Mouse (Mus musculus) frontal cortex, adult (tissue): ENCODE data around the gene Tyw5.

Experiments used
- ATAC-seq: cut with Nextera tagmentation; 2 replicates; pipeline ENCODE4 v1.9.2; 2017; ENCODE audit warnings: mild to moderate bottlenecking, moderate library complexity, mixed read lengths; ENCODE audit not compliant: low TSS enrichment

The Tyw5 gene

DNA sequence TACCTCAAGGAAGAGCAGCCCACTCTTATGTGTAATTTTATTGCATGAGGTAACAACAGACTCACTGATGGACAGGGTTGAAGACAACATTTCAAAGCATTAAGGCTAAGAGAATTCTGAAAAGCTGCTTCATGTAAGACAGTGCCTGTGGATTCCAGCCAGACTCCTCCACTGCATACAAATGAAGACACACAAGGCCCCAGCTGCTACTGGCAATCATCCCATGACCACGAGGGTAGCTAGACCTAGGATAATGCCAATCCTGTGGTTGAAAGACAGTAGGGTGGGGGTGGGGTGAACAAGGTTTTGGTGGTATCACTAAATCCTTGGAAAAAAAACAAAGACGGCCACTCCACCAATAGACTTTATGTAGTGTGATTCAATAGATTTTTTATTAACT lies 19.0 kb downstream of the Tyw5 start:
- peak; percentile 65 for ATAC-seq

GRCm38 (mm10) chr1:57386519-57386918 lies 20.4 kb downstream of the Tyw5 start:
- no peak for ATAC-seq

DNA sequence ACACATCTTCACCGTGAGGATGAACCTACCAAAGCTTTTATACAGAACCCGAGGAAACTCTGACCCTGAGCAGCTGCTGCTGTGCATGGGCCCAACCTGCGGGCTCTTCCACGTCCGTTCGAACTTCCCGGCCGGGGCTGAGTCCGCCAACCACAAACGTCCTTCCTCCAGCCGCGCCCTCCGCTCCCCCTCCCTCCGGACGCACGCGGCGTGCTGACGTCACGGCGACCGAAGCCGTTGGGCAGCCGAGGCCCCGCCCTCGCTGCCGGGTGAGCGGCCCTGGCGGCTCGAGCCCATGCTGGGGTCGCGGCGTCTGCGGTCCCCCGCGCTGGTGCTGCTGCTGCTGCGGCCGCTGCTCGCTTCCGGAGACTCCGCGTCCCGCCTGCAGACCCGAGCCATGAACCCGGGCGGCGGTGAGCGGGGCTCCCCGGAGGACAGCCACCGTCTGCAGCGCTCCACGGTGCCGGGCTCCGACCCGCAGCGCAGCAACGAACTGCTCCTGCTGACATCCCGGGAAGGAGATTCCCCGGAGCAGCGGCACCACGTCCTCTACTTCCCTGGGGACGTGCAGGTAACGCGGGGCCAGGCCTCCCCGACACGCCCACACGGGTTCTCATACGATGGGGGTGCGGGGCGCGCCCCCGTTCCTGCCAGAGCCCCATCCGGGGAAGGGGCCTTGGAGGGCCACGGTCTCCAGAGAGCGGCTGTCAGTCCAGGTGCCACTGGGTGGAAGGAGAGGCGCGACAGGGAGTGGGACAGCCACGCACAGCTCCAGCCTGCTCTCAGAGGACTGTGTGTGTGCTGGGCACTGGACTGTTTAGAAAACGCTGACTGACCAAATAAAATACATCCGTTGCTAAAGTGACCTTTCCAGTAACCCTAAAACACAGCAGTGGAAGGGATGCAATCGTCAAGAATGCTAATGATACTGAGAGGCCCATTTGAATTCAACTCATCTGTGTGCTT lies 29.2 kb downstream of the Tyw5 start, which contains the start of gene 1700066M21Rik:
TSS of gene 1700066M21Rik (plus strand) at position 245 of the 966 bp plus-strand sequence.
- peak; percentile 94 for ATAC-seq

- no peak for ATAC-seq
These were observed 30.1 kb downstream of the Tyw5 start for GRCm38 (mm10) chr1:57376806-57377205.

DNA sequence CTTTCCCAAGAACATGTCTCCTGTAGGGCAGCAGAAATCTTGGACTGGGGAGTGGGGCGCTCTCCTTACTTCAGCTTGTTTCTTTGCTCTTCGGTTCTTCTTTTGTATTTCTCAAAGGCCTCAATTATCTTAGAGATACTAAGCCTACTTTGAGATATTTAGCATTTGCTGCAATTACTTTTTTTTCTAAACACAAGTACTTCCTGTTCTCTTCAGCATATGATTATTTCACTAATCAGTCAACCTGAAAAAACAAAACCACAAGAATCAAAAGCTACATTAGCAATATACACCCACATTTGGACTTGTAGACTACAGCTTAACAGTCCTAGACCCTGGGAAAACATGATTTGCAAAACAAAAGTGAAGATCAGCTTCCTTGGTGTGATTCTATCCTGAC lies 31.6 kb downstream of the Tyw5 start:
- no peak for ATAC-seq

DNA sequence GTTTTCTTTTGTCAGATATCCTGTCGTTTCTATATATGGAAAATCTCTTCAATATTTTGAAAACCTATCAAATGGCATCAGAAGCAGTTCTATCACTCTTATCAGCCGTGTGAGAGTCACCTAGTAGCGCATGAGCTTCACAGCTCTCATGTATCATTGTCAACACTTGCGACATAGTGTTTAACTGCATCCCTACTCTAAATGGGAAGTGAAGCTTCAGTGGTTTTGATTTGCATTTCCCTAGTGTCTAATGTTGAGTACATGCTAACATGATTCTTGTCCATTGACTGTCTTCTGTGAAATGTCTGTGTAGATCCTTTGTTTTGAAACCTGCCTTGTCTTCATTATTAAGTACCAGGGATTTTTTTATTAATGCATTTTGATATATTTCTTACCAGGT lies 36.5 kb downstream of the Tyw5 start:
- no peak for ATAC-seq

GRCm38 (mm10) chr1:57369111-57369510 lies 37.8 kb downstream of the Tyw5 start:
- no peak for ATAC-seq

- no peak for ATAC-seq
These were observed 39.5 kb downstream of the Tyw5 start for GRCm38 (mm10) chr1:57367446-57367845.

DNA sequence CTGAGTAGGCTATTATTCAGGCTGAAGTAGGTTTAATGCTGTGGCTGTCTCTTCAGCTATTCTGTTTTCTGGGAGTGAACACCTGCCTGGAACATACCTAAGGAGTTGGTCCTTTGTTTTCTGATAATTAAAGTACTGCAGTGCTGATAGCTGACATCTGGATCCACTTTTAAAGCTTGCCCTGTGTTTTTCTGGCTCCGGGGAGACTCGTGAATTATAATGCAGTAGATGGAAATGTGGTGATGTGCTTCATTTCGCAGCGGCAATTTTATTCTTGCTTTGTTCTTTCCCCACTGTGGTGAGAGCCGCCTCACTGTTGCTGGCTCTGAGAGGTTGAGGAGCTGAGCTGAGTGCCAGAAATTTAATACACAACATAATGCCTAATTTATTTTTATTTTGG lies 48.4 kb downstream of the Tyw5 start:
- ATAC-seq: no peak

DNA sequence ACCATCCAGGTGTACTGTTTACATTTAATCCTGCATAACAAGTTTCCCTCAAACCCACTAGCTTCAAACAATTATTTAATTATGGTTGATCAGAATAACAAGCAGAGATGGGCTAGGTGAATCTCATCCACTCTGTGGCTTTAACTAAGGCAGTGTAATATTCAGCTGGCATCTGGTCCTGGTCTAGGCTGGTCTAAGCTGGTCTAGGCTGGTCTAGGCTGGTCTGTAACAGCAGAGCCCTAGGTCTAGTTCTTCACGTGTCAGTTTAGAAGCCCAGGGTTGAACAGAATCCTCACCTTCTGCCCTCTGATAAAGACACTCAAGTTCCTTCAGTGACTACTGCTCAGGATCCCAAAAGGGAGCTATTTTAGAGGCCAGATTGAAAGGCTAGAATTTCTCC lies 55.0 kb downstream of the Tyw5 start:
- no peak for ATAC-seq

- no peak for ATAC-seq
These were observed 59.4 kb downstream of the Tyw5 start for GRCm38 (mm10) chr1:57347487-57347886.

DNA sequence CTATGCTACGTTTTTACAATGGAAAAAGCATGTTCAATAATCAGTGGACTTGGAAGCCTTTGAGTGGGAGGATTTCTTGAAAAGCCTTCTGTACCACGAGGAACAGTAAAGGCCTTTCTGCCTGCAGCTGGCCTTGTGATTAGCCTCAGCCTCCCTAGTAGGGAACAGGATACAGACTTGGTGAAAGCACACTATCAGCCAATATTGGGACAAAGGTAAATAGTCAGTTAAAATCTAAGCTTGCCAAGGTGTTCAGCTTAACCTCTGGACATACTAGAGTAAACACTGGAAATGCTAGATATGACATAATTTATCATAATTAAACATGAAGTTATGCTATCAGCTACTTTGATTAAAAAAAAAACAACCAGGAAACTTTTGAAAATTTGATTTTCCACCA lies 65.7 kb downstream of the Tyw5 start:
- ATAC-seq: no peak

DNA sequence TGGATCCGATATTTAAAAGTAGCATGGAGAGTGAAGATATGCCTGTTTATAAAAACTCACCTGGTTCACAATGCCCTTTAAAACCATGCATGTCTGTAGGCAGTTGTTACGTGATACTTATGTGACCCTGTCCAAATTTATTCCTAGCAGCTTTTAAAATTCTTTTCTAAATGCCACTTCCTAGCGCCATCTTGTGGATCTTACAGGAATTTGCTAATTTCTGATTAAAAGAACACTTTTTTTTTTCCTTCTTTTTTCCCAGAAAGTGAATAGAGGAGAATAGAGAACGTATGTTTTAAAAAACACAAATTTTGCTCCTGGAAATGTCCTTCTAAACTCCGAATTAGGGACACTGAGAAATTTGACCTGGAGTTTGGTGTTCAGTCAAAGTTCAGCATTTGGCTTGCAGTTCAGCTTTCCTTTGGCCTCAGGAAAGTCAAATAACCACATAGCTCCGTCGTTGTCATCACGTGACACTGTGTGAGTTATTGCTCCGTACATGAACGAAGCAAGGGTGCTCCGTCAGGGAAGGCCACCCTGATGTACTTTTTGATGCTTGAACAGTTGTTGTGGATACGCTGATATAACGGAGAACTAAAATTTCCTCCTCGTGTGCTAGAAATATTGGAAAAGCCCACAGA lies 67.6 kb downstream of the Tyw5 start:
- ATAC-seq: no peak
